Mouse (Mus musculus): ENCODE measurements around the gene Trappc2l. TPM values are rescaled to one million over a fixed set of nuclear protein-coding genes. Genes with fewer than 3 reads are reported as not detected.
"Not testable (repeated sequence)": the region's sequence is repeated elsewhere in the genome, so short reads cannot be mapped to it uniquely, and the experiment has no call there.

Trappc2l gene
- polyA plus RNA-seq, 1 experiment from 2014 or later, result 59.8 TPM

GRCm38 (mm10) chr8:122571153-122571552 is 40.3 kb upstream of the Trappc2l start:
- Histone ChIP-seq H3K27ac (ENCODE audit: low read depth, low read length) (no peak overlapping the region), H3K36me3 (ENCODE audit: control insufficient read depth, insufficient read depth, low read length) (peaks cover 52% of the 10 kb centered on the region), H3K9me3 (ENCODE audit: control insufficient read depth, low read length) (no peaks in the 10 kb centered on the region), H3K4me3 (ENCODE audit: low read length) (no peak overlapping the region), H3K4me2 (replicated peaks; ENCODE audit: low read depth, low read length) (no peak overlapping the region), H3K4me1 (ENCODE audit: control insufficient read depth, insufficient read depth, low read length) (peaks cover 43% of the 10 kb centered on the region), H3K9ac (ENCODE audit: low read depth, low read length) (no peak overlapping the region), H3K27me3 (ENCODE audit: control insufficient read depth, insufficient read depth, low read length) (no peaks in the 10 kb centered on the region)
- WGBS, result 87% methylated on average over 11 of the region's 11 CpGs
- ATAC-seq (ENCODE audit: low FRiP score, low TSS enrichment), result no peak

DNA sequence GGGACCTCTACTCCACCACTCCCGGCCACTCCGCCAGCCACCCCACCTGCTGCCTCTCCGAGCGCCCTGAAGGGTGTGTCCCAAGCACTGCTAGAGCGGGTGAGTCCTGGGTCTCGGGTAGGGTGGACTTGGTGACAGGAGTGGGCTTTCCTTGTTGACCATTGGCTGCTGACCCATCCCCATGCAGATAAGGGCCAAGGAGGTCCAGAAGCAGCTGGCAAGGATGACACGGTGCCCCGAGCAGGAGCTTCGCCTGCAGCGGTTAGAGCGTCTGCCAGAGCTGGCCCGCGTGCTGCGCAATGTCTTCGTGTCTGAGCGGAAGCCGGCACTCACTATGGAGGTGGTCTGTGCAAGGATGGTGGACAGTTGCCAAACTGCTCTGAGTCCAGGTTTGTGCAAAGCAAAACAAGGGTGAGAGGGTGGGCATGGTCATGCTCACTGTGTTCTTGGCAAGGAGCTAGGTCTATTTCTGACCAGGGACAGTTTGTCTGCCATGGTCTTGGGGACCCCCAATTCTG is 39.6 kb upstream of the Trappc2l start:
- 91% methylated on average over 17 of the region's 17 CpGs for WGBS
- no peaks in the 10 kb centered on the region for H3K27me3 ChIP-seq (ENCODE audit: control insufficient read depth, insufficient read depth, low read length)
- peaks cover 52% of the 10 kb centered on the region for H3K36me3 ChIP-seq (ENCODE audit: control insufficient read depth, insufficient read depth, low read length)
- peaks cover 39% of the 10 kb centered on the region for H3K4me1 ChIP-seq (ENCODE audit: control insufficient read depth, insufficient read depth, low read length)
- no peak for ATAC-seq (ENCODE audit: low FRiP score, low TSS enrichment)
- no peaks in the 10 kb centered on the region for H3K9me3 ChIP-seq (ENCODE audit: control insufficient read depth, low read length)
- H3K4me3 ChIP-seq (ENCODE audit: low read length), result no peak overlapping the region
- no peak overlapping the region for H3K9ac ChIP-seq (ENCODE audit: low read depth, low read length)
- H3K27ac ChIP-seq (ENCODE audit: low read depth, low read length), result no peak overlapping the region
- H3K4me2 ChIP-seq (replicated peaks; ENCODE audit: low read depth, low read length), result no peak overlapping the region

DNA sequence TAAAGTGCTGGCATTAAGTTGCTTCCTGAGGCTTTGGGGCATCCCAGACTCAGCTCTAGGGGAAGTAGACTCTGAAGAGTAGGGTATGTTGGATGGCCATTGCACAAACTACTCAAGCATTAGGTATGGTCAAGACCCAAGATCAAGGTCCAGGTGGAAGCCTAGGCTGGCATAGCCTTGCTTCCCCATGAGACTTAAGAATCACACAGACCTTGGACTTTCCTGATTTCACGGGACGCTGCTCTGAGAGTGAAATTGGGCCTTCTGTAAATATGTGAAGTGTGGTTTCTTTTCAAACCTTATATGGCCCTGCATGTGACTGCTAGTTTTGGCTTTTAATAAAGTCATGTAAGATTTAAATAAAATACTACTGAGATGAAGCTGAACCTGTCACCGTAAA is 38.7 kb upstream of the Trappc2l start:
- Histone ChIP-seq H3K4me2 (replicated peaks; ENCODE audit: low read depth, low read length) (no peak overlapping the region), H3K4me3 (ENCODE audit: low read length) (no peak overlapping the region), H3K27ac (ENCODE audit: low read depth, low read length) (no peak overlapping the region), H3K27me3 (ENCODE audit: control insufficient read depth, insufficient read depth, low read length) (no peaks in the 10 kb centered on the region), H3K9me3 (ENCODE audit: control insufficient read depth, low read length) (no peaks in the 10 kb centered on the region), H3K36me3 (ENCODE audit: control insufficient read depth, insufficient read depth, low read length) (peaks cover 52% of the 10 kb centered on the region), H3K4me1 (ENCODE audit: control insufficient read depth, insufficient read depth, low read length) (peaks cover 40% of the 10 kb centered on the region), H3K9ac (ENCODE audit: low read depth, low read length) (no peak overlapping the region)
- ATAC-seq (ENCODE audit: low FRiP score, low TSS enrichment), result no peak
- WGBS, result 91% methylated on average over 3 of the region's 3 CpGs

DNA sequence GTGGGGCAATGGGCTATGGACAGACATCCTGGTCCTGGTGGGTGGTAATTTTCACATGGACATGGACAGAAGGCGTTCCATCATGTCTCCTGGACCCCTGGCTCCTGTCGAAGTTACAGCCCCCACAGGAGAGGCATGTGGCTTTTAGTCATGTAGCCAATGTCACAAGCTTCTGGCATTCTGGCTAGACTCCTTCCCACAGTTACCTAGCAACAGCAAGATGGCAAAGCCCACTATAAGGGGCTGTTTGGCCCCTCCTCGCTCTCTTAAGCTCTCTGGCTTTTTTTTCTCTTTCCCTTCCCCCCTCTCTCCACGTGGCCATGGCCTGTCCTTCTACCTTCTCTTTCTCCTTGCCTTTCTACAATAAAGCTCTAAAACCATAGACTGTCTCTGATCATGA is 38.3 kb upstream of the Trappc2l start:
- peaks cover 52% of the 10 kb centered on the region for H3K36me3 ChIP-seq (ENCODE audit: control insufficient read depth, insufficient read depth, low read length)
- not testable (repeated sequence) for ATAC-seq (ENCODE audit: low FRiP score, low TSS enrichment); H3K27me3 ChIP-seq (ENCODE audit: control insufficient read depth, insufficient read depth, low read length); H3K9me3 ChIP-seq (ENCODE audit: control insufficient read depth, low read length); H3K27ac ChIP-seq (ENCODE audit: low read depth, low read length); H3K4me2 ChIP-seq (replicated peaks; ENCODE audit: low read depth, low read length); H3K9ac ChIP-seq (ENCODE audit: low read depth, low read length); H3K4me3 ChIP-seq (ENCODE audit: low read length)
- WGBS, result 61% methylated on average over 4 of the region's 4 CpGs
- peaks cover 40% of the 10 kb centered on the region for H3K4me1 ChIP-seq (ENCODE audit: control insufficient read depth, insufficient read depth, low read length)

GRCm38 (mm10) chr8:122573577-122573976 is 37.9 kb upstream of the Trappc2l start:
- Histone ChIP-seq H3K36me3 (ENCODE audit: control insufficient read depth, insufficient read depth, low read length) (peaks cover 52% of the 10 kb centered on the region), H3K4me2 (replicated peaks; ENCODE audit: low read depth, low read length) (no peak overlapping the region), H3K9me3 (ENCODE audit: control insufficient read depth, low read length) (no peaks in the 10 kb centered on the region), H3K9ac (ENCODE audit: low read depth, low read length) (no peak overlapping the region), H3K27ac (ENCODE audit: low read depth, low read length) (no peak overlapping the region), H3K4me1 (ENCODE audit: control insufficient read depth, insufficient read depth, low read length) (peaks cover 40% of the 10 kb centered on the region), H3K4me3 (ENCODE audit: low read length) (no peak overlapping the region), H3K27me3 (ENCODE audit: control insufficient read depth, insufficient read depth, low read length) (no peaks in the 10 kb centered on the region)
- 61% methylated on average over 9 of the region's 9 CpGs for WGBS
- no peak for ATAC-seq (ENCODE audit: low FRiP score, low TSS enrichment)

DNA sequence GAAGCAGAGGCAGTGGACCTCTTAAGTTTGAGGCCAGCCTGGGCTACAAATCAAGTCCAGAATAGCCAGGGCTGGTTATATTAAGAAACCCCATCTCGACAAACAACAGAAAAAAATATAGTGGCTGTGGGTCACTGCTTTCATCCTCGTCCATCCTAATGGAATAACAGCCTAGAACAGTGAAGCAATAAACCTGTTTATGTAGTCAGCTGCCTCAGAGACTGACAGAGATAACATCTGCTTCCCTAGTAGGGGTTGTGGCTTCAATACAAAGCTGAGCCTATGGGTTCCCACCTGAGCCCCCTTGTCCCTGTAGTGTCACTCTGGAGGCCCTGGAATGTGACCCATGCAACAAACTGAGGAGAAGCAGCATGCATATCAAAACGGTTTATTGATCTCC is 37.2 kb upstream of the Trappc2l start:
- peaks cover 37% of the 10 kb centered on the region for H3K4me1 ChIP-seq (ENCODE audit: control insufficient read depth, insufficient read depth, low read length)
- H3K9ac ChIP-seq (ENCODE audit: low read depth, low read length), result 0 out of 2 replicates have a peak overlapping the region, but pooled peaks have one; percentile 28
- no peaks in the 10 kb centered on the region for H3K27me3 ChIP-seq (ENCODE audit: control insufficient read depth, insufficient read depth, low read length)
- ATAC-seq (ENCODE audit: low FRiP score, low TSS enrichment), result no peak
- no peaks in the 10 kb centered on the region for H3K9me3 ChIP-seq (ENCODE audit: control insufficient read depth, low read length)
- no peak overlapping the region for H3K4me2 ChIP-seq (replicated peaks; ENCODE audit: low read depth, low read length)
- peaks cover 50% of the 10 kb centered on the region for H3K36me3 ChIP-seq (ENCODE audit: control insufficient read depth, insufficient read depth, low read length)
- no peak overlapping the region for H3K4me3 ChIP-seq (ENCODE audit: low read length)
- H3K27ac ChIP-seq (ENCODE audit: low read depth, low read length), result peak overlapping the region; percentile 47; the same call in 1 of the 2 replicates
- WGBS, result 24% methylated on average over 3 of the region's 3 CpGs

DNA sequence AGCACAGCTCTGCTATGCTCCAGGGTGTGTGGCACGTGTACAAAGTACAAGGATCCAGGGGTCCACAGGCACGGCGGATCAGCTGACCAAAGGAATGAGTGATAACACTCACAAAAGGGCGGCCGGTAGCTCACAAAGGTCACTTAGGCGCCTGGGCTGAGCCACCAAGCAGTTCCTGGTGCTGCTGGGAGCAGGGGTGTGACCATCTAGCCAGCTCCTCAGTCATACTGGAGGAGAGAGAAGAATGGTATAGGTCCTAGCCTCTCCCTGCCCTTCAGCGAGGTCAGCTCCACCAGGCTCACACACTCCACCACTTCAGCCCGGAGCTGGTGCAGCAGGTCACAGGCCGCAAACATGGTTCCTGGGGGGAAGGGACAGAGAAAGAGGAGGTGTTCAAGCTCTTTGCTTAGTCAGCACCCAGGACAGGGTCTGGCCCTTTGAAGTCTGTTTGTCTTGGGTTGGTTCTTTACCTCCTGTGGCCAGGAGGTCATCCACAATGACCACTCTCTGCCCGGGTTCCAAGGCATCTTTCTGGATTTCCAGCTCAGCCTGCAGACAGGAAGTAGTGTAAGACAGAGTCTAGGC is 36.7 kb upstream of the Trappc2l start:
- Histone ChIP-seq H3K4me3 (ENCODE audit: low read length) (peak overlapping the region; percentile 58; the same call in 1 of the 2 replicates), H3K4me1 (ENCODE audit: control insufficient read depth, insufficient read depth, low read length) (peaks cover 33% of the 10 kb centered on the region), H3K4me2 (replicated peaks; ENCODE audit: low read depth, low read length) (peak overlapping the region; percentile 70), H3K36me3 (ENCODE audit: control insufficient read depth, insufficient read depth, low read length) (peaks cover 45% of the 10 kb centered on the region), H3K9ac (ENCODE audit: low read depth, low read length) (peak overlapping the region; percentile 28; the same call in 1 of the 2 replicates), H3K9me3 (ENCODE audit: control insufficient read depth, low read length) (no peaks in the 10 kb centered on the region), H3K27ac (ENCODE audit: low read depth, low read length) (peak overlapping the region; percentile 47; the same call in 1 of the 2 replicates), H3K27me3 (ENCODE audit: control insufficient read depth, insufficient read depth, low read length) (no peaks in the 10 kb centered on the region)
- ATAC-seq (ENCODE audit: low FRiP score, low TSS enrichment), result no peak
- WGBS, result 44% methylated on average over 10 of the region's 10 CpGs

DNA sequence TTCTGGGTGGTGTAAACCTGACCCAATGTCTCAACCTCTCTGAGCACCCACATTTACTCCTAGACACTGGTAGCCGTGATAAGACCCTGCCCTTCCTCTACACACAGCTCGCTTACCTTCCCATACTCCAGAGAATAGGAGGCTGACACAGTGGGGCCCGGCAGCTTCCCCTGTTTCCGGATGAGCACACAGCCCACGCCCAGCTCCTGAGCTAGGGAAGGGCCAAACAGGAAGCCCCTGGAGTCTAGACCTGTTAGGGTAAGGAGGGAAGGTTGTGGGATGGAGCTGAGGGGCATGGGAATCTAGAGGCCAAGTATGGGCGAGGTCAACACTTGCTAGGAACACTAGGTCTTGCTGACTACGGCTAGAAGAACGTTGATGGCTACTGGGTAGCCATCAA is 36.2 kb upstream of the Trappc2l start:
- WGBS, result 48% methylated on average over 8 of the region's 8 CpGs
- H3K4me3 ChIP-seq (ENCODE audit: low read length), result peak overlapping the region; percentile 58; the same call in 1 of the 2 replicates
- H3K9ac ChIP-seq (ENCODE audit: low read depth, low read length), result peak overlapping the region; percentile 69
- H3K4me2 ChIP-seq (replicated peaks; ENCODE audit: low read depth, low read length), result peak overlapping the region; percentile 70
- no peaks in the 10 kb centered on the region for H3K9me3 ChIP-seq (ENCODE audit: control insufficient read depth, low read length)
- H3K4me1 ChIP-seq (ENCODE audit: control insufficient read depth, insufficient read depth, low read length), result peaks cover 29% of the 10 kb centered on the region
- no peaks in the 10 kb centered on the region for H3K27me3 ChIP-seq (ENCODE audit: control insufficient read depth, insufficient read depth, low read length)
- peaks cover 40% of the 10 kb centered on the region for H3K36me3 ChIP-seq (ENCODE audit: control insufficient read depth, insufficient read depth, low read length)
- H3K27ac ChIP-seq (ENCODE audit: low read depth, low read length), result peak overlapping the region; percentile 47; the same call in 1 of the 2 replicates
- no peak for ATAC-seq (ENCODE audit: low FRiP score, low TSS enrichment)

Measured in kidney, embryonic 14.5 days (tissue).